Mouse (Mus musculus): ENCODE measurements around the gene Slit1.

The Slit1 gene

GRCm38 (mm10) chr19:41556981-41557380 lies 186.5 kb downstream of the Slit1 start:
- in situ Hi-C loops (cut with MboI; ENCODE audit: low sequenced_read_pairs), result no loop called here

Measured in CH12F3 (cell line).